Mouse (Mus musculus): Measurements from ENCODE around the gene Omt2a. TPM values are rescaled to one million over a fixed set of nuclear protein-coding genes. Genes with fewer than 3 reads are reported as not detected.
"Not testable (repeated sequence)": the region's sequence is repeated elsewhere in the genome, so short reads cannot be mapped to it uniquely, and the experiment has no call there.

Gene Omt2a
- total RNA-seq, 1 experiment = 0.31 TPM

DNA sequence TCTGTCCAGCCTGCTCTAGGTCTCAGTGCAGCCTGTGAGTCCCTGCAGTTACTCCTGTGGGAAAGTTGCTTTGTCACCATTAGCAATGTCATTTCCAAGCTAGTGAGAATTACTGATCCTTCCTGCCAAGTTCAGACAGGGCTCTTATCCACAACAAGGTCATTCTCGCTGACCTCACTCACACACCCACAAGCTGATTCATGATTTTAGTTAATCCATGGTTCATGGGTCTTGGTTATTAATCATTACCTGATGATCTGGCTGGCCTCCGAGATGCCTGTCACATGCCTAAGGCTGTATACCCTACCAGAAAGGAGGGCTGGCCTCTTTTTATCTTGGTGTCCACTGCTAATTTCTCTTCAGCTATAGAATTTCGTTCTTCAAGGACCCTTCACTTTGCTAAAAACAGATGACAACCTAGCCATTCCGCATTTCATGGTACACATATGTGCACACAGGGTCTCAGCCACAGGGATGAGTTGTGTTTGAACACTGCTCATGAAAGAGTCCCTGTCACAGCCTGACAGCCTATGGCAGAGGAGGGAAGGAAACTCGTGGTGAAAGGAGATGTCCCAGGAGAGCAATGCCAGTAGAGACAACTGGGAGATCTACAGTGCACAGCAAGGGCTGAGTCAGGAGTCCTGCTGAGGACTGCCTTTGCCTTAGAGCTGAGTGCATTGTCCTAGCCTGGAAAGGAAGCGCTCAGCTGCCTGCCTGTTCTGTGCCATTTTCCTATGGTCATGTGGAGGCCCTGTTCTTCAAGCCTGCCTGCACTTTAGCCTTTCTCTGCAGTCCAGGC is 33.8 kb upstream of the Omt2a start:
- H3K36me3 ChIP-seq (ENCODE audit: control insufficient read depth, insufficient read depth, low read length, poor library complexity, severe bottlenecking); H3K4me3 ChIP-seq (ENCODE audit: insufficient read depth in 1 of 2, low read depth in 1 of 2, low read length in 2 of 2, poor library complexity in 1 of 2, severe bottlenecking in 1 of 2); DNase-seq (ENCODE audit: low read depth, low spot score); in situ Hi-C loops (cut with MboI; ENCODE audit: low sequenced_read_pairs in 2 of 2, unreplicated experiment in 2 of 2); H3K9me3 ChIP-seq (ENCODE audit: control insufficient read depth, insufficient read depth, low read depth, low read length); H3K9ac ChIP-seq (ENCODE audit: insufficient read depth, low read depth, low read length, poor library complexity, severe bottlenecking); H3K4me1 ChIP-seq (ENCODE audit: control insufficient read depth in 2 of 2, insufficient read depth in 2 of 2, low read length in 2 of 2, poor library complexity in 1 of 2); H3K27ac ChIP-seq (ENCODE audit: insufficient read depth, low read depth, low read length, poor library complexity, severe bottlenecking): not testable (repeated sequence)

DNA sequence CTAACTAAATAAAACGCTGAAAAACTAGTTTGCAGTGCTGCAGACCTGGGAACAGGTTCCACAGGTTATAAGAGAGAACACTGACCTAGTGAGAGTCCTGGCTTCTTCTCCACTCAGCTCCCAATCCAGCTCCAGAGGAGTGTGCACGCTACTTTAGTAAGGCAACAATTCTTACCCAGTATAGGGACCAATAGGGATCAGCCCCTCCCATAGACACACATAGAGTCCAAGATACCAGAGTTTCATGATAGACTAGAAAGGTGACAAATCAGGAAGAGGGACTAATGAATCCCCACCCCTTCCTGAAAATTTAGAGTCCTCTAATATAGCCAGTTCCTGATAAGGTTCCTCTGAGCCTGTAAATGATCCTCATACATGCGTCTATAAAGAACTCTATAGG is 32.4 kb upstream of the Omt2a start:
- Histone ChIP-seq H3K4me3 (ENCODE audit: insufficient read depth in 1 of 2, low read depth in 1 of 2, low read length in 2 of 2, poor library complexity in 1 of 2, severe bottlenecking in 1 of 2) (no peak overlapping the region), H3K27ac (ENCODE audit: insufficient read depth, low read depth, low read length, poor library complexity, severe bottlenecking) (no peak overlapping the region), H3K36me3 (ENCODE audit: control insufficient read depth, insufficient read depth, low read length, poor library complexity, severe bottlenecking) (no peaks in the 10 kb centered on the region), H3K9ac (ENCODE audit: insufficient read depth, low read depth, low read length, poor library complexity, severe bottlenecking) (no peak overlapping the region), H3K4me1 (ENCODE audit: control insufficient read depth in 2 of 2, insufficient read depth in 2 of 2, low read length in 2 of 2, poor library complexity in 1 of 2) (no peaks in the 10 kb centered on the region), H3K9me3 (ENCODE audit: control insufficient read depth, insufficient read depth, low read depth, low read length) (no peaks in the 10 kb centered on the region)
- in situ Hi-C loops (cut with MboI; ENCODE audit: low sequenced_read_pairs in 2 of 2, unreplicated experiment in 2 of 2) = no loop called here
- TF ChIP-seq MAFK (IDR thresholded peaks at IDR 0.05; ENCODE audit: insufficient read depth, low read depth, low read length) = no peak
- DNase-seq (ENCODE audit: low read depth, low spot score) = no peak

- DNase-seq (ENCODE audit: low read depth, low spot score); H3K4me1 ChIP-seq (ENCODE audit: control insufficient read depth in 2 of 2, insufficient read depth in 2 of 2, low read length in 2 of 2, poor library complexity in 1 of 2); H3K36me3 ChIP-seq (ENCODE audit: control insufficient read depth, insufficient read depth, low read length, poor library complexity, severe bottlenecking); in situ Hi-C loops (cut with MboI; ENCODE audit: low sequenced_read_pairs in 2 of 2, unreplicated experiment in 2 of 2); H3K9me3 ChIP-seq (ENCODE audit: control insufficient read depth, insufficient read depth, low read depth, low read length); H3K4me3 ChIP-seq (ENCODE audit: insufficient read depth in 1 of 2, low read depth in 1 of 2, low read length in 2 of 2, poor library complexity in 1 of 2, severe bottlenecking in 1 of 2); H3K9ac ChIP-seq (ENCODE audit: insufficient read depth, low read depth, low read length, poor library complexity, severe bottlenecking); H3K27ac ChIP-seq (ENCODE audit: insufficient read depth, low read depth, low read length, poor library complexity, severe bottlenecking): not testable (repeated sequence)
These were observed 30.6 kb upstream of the Omt2a start for GRCm38 (mm10) chr9:78345235-78345634.

DNA sequence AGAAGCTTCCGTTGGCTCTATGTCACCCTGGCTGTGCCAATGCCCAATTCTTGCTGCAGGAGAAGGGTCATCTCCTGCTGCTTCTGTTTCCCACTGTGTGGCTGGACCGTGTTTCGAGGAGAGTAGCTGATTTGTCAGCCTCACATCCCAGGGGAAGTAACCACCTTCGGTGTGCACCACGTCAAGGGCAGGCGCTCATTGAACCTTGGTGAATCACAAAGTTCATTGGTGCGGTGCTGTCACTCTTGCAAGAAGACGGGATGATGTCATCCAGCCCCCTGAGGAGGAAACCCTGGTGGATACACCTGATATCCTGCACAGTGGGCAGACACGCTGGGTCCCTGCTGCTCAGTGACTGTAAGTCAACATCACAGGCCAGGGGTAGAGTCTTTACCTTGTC is 28.5 kb upstream of the Omt2a start:
- in situ Hi-C loops (cut with MboI; ENCODE audit: low sequenced_read_pairs in 2 of 2, unreplicated experiment in 2 of 2) = not testable (repeated sequence)

DNA sequence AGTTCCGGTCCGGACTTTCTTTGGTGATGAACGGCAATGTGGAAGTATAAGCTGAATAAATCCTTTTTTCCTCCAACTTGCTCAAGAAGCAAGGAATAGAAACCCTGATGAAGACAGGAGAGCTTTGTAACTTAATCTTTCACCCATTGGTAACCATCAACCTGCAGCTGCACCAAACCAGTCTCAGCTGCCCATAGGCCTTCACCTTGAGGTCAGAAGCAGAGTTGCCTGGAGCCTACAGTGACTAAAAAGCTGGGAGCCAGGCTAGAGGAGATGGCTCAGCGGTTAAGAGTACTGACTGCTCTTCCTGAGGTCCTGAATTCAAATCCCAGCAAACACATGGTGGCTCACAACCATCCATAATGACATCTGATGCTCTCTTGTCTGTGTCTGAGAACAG is 27.9 kb upstream of the Omt2a start:
- DNase-seq (ENCODE audit: low read depth, low spot score); in situ Hi-C loops (cut with MboI; ENCODE audit: low sequenced_read_pairs in 2 of 2, unreplicated experiment in 2 of 2); H3K4me3 ChIP-seq (ENCODE audit: insufficient read depth in 1 of 2, low read depth in 1 of 2, low read length in 2 of 2, poor library complexity in 1 of 2, severe bottlenecking in 1 of 2); H3K27ac ChIP-seq (ENCODE audit: insufficient read depth, low read depth, low read length, poor library complexity, severe bottlenecking); H3K36me3 ChIP-seq (ENCODE audit: control insufficient read depth, insufficient read depth, low read length, poor library complexity, severe bottlenecking); H3K9ac ChIP-seq (ENCODE audit: insufficient read depth, low read depth, low read length, poor library complexity, severe bottlenecking); H3K4me1 ChIP-seq (ENCODE audit: control insufficient read depth in 2 of 2, insufficient read depth in 2 of 2, low read length in 2 of 2, poor library complexity in 1 of 2); H3K9me3 ChIP-seq (ENCODE audit: control insufficient read depth, insufficient read depth, low read depth, low read length): not testable (repeated sequence)

More for the DNA sequence above, 28.5 kb upstream of the Omt2a start:
- H3K4me1 ChIP-seq (ENCODE audit: control insufficient read depth in 2 of 2, insufficient read depth in 2 of 2, low read length in 2 of 2, poor library complexity in 1 of 2); H3K27ac ChIP-seq (ENCODE audit: insufficient read depth, low read depth, low read length, poor library complexity, severe bottlenecking); H3K9me3 ChIP-seq (ENCODE audit: control insufficient read depth, insufficient read depth, low read depth, low read length); H3K4me3 ChIP-seq (ENCODE audit: insufficient read depth in 1 of 2, low read depth in 1 of 2, low read length in 2 of 2, poor library complexity in 1 of 2, severe bottlenecking in 1 of 2); H3K36me3 ChIP-seq (ENCODE audit: control insufficient read depth, insufficient read depth, low read length, poor library complexity, severe bottlenecking); H3K9ac ChIP-seq (ENCODE audit: insufficient read depth, low read depth, low read length, poor library complexity, severe bottlenecking); DNase-seq (ENCODE audit: low read depth, low spot score): not testable (repeated sequence)

GRCm38 (mm10) chr9:78340324-78340723 is 25.7 kb upstream of the Omt2a start:
- TF ChIP-seq ZC3H11A (IDR thresholded peaks at IDR 0.05; ENCODE audit: borderline replicate concordance, low read depth, low read length) = peak; percentile 28; the same call in 1 of the 2 replicates
- H3K9me3 ChIP-seq (ENCODE audit: control insufficient read depth, insufficient read depth, low read depth, low read length); H3K9ac ChIP-seq (ENCODE audit: insufficient read depth, low read depth, low read length, poor library complexity, severe bottlenecking); H3K4me1 ChIP-seq (ENCODE audit: control insufficient read depth in 2 of 2, insufficient read depth in 2 of 2, low read length in 2 of 2, poor library complexity in 1 of 2); in situ Hi-C loops (cut with MboI; ENCODE audit: low sequenced_read_pairs in 2 of 2, unreplicated experiment in 2 of 2); H3K27ac ChIP-seq (ENCODE audit: insufficient read depth, low read depth, low read length, poor library complexity, severe bottlenecking); H3K4me3 ChIP-seq (ENCODE audit: insufficient read depth in 1 of 2, low read depth in 1 of 2, low read length in 2 of 2, poor library complexity in 1 of 2, severe bottlenecking in 1 of 2); H3K36me3 ChIP-seq (ENCODE audit: control insufficient read depth, insufficient read depth, low read length, poor library complexity, severe bottlenecking): not testable (repeated sequence)
- DNase-seq (ENCODE audit: low read depth, low spot score) = peak; percentile 56

DNA sequence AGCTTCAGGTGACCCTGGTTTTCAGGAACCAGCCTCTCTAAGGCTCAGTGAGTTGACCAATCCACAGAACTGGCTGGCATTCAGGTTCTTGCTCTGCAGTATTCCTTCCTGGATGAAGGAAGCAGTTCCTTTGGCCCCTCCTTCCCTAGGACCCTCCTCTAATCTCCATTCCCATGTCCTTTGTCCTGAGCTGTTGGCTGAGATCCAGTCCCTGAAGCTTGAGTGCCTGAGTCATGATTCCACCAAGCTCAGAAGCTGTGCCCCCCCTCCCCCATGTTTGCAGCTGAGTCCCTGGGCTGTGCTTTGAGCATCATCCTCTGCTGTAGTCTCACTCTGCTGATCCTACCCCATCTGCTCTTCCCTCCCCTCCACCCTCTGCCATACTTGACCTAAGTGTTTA is 22.5 kb upstream of the Omt2a start:
- H3K36me3 ChIP-seq (ENCODE audit: control insufficient read depth, insufficient read depth, low read length, poor library complexity, severe bottlenecking); H3K4me3 ChIP-seq (ENCODE audit: insufficient read depth in 1 of 2, low read depth in 1 of 2, low read length in 2 of 2, poor library complexity in 1 of 2, severe bottlenecking in 1 of 2); DNase-seq (ENCODE audit: low read depth, low spot score); H3K9me3 ChIP-seq (ENCODE audit: control insufficient read depth, insufficient read depth, low read depth, low read length); H3K4me1 ChIP-seq (ENCODE audit: control insufficient read depth in 2 of 2, insufficient read depth in 2 of 2, low read length in 2 of 2, poor library complexity in 1 of 2); H3K27ac ChIP-seq (ENCODE audit: insufficient read depth, low read depth, low read length, poor library complexity, severe bottlenecking); H3K9ac ChIP-seq (ENCODE audit: insufficient read depth, low read depth, low read length, poor library complexity, severe bottlenecking); in situ Hi-C loops (cut with MboI; ENCODE audit: low sequenced_read_pairs in 2 of 2, unreplicated experiment in 2 of 2): not testable (repeated sequence)

DNA sequence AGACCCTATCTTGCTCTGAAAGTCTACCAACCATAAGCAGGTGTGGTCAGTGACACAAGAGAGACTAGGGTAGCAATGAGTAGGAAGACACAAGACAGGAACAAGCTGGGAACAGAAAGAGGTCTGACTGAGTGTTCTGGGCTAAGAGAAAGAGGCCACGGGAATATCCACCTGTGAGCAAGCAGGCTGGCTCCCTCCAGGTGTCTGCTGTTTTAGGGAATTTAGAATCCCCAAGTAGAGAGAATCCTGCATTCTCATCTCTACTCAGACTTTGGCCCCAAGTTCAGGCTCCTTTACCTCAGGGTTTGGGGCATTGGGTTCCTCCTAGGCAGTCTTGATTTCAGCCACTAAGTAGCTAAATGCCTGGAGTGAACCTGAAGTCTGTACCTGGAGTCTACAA is 12.7 kb upstream of the Omt2a start, which contains the start of gene Omt2b:
TSS of gene Omt2b (plus strand) at position 301 of the 400 bp plus-strand sequence.
- H3K4me3 ChIP-seq (ENCODE audit: insufficient read depth in 1 of 2, low read depth in 1 of 2, low read length in 2 of 2, poor library complexity in 1 of 2, severe bottlenecking in 1 of 2); H3K9me3 ChIP-seq (ENCODE audit: control insufficient read depth, insufficient read depth, low read depth, low read length); H3K27ac ChIP-seq (ENCODE audit: insufficient read depth, low read depth, low read length, poor library complexity, severe bottlenecking); H3K36me3 ChIP-seq (ENCODE audit: control insufficient read depth, insufficient read depth, low read length, poor library complexity, severe bottlenecking); H3K9ac ChIP-seq (ENCODE audit: insufficient read depth, low read depth, low read length, poor library complexity, severe bottlenecking); in situ Hi-C loops (cut with MboI; ENCODE audit: low sequenced_read_pairs in 2 of 2, unreplicated experiment in 2 of 2); DNase-seq (ENCODE audit: low read depth, low spot score); H3K4me1 ChIP-seq (ENCODE audit: control insufficient read depth in 2 of 2, insufficient read depth in 2 of 2, low read length in 2 of 2, poor library complexity in 1 of 2): not testable (repeated sequence)
